Mouse (Mus musculus): Measurements from ENCODE around the gene Txnrd1.

Txnrd1 gene

DNA sequence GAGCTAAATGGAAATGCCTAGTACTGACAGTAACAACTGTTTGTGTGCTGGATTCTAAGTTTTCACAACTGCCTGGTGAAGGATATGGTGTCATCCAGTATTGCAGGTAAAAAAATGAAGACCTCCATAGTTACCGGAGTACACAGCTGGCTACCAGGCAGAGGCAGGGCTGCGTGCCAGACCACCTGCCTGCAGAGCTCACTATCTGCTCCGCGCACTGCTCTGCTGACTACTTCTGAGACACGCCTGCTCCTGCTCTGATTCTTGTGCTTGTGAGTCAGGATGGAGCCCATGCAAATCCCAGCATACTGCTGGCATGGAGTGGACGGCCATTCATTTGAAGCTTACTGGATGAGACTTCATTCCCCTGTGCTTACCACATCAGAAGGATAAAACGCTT, 30.1 kb downstream of the Txnrd1 start:
- DNase-seq (ENCODE audit: extremely low spot score): no peak

DNA sequence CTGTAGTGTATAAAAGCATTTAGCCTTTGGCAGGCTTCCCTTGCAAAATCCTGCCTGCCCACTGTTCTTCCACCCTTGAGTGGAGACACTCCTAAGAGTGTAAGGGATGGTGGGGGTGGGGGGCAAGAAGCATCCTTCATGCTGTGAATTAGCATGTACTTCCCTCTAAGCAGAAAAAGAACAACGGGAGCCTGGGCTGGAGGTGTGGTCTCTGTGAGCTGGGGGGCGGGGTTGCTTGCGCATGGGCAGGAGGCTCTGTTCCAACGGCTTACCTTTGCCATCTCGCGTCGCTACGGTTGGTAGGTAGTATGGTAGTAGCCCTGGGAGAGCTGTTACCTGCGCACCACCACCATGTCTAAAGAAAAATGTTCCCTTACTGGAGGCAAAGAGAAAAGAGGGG, 32.6 kb downstream of the Txnrd1 start, which contains the start of gene Eid3:
Eid3 (plus strand) TSS at position 271 of the 400 bp plus-strand sequence.
- no peak for DNase-seq (ENCODE audit: extremely low spot score)

DNA sequence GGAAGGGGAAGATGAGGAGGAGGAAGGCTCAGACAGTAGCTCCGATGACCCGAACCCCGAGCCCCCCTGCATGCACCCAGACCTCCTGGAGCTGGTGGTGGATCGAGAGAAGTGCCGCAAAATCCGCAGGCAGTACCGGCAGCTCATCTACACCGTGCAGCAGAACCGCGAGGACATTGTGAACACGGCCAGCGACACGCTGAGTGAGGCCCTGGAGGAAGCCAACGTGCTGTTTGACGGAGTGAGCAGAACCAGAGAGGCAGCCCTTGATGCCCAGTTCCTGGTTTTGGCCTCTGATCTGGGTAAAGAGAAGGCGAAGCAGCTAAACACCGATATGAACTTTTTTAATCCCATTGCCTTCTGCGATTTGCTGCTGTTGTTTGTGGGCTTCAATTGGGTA, 33.1 kb downstream of the Txnrd1 start:
- no peak for DNase-seq (ENCODE audit: extremely low spot score)

DNA sequence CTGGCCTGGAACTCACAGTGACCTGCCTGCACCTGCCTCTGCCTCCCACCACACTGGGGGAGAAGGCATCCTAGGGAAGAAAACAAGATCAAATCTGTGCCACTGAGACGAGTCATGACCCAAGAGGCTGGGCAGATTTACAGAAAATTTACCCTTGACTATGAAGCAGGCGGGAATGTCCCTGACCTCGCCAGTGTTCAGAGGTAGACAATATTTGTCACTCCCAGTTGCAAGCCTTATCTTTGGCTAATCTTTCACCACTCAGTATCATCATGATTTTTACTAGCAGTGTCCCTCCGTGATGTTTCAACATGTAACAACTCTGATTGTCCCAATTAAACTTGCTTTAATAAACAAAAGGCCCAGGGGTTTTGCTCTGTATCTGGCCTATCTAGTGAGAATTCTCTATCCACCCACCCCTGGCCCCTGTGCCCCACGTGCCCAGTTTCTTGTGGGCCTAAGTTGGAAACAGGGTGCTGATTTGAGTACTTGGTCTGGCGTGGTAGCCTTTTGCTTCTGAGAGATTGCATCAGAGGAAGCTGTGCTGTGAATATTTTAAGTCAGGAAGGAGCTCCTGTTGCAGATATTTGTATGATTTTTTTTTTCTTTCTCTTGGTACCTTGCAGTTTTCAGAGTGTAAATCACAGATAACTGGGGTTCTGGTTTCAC, 34.8 kb downstream of the Txnrd1 start:
- DNase-seq (ENCODE audit: extremely low spot score): no peak

DNA sequence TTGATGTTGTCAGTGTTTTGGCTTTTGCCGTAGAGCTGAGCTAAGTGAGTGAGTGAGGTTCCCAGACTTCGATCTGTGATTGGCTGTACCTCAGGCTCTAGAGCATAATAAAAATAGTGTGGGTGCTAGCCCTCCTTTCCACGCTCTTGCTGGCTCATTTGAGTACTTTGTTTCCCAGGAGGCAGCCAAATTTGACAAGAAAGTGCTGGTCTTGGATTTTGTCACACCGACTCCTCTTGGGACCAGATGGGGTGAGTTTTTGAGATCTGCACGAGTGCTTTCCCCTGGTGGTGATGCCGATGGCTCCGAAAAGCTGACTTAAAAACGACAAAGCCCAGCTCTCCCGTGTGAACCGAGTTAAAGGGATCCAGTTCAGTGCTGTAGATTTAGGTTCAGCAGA, 41.7 kb downstream of the Txnrd1 start:
- DNase-seq (ENCODE audit: extremely low spot score): no peak

DNA sequence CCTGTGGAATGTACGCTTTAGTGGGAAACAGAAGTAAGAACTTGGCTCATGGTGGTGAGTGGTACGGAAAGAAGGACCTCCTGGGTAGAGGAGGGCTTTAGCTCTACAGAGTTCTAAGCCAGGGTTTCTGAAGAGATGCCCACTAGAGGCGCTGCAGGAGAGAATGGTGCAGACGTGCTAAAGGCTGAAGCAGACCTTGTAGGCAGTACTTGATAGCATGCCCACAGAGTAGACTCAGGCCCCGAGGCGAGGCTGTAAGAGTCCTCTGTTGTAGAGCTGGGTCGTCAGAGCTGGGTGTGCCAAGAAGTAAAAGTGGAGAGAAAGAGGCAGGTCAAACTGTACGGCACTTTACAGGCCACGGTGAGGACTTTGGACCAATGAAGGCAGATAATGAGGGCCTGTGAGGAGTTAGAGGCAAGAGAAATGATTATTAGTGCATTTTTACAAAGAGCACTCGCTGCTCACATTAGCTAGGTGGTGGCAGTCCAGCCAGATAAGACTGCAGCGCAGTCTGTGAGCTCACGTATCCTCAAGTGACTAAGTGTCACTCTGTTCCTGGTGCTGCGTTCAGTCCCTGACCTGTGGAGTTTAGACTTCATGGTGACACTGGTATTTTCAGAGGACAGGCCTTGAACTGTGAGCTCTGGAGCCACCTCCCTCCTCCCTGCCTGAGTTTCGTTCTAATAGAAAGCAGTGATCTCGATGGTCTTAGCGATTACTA, 42.5 kb downstream of the Txnrd1 start:
- no peak for DNase-seq (ENCODE audit: extremely low spot score)

DNA sequence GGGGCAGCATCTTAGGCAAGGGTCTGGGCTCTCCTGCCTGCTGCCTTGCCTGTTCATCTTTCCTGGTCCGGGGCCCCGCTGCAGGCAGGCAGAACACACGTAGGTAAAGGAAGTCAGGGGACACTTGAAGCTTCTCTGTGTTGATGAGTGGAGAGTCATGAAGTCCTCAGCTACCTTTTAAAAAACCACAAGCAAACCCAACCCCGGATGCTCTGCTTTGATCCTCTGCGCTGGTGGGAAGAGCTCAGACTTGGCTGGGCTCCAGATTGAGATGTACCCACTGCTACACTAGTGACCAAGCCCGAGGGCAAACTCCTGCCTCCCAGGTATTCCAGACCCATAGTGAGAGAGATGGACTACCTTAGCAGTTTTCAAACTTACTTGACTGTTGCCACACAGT, 53.6 kb downstream of the Txnrd1 start:
- no peak for DNase-seq (ENCODE audit: extremely low spot score)

GRCm38 (mm10) chr10:82888576-82888975, 54.8 kb downstream of the Txnrd1 start:
- no peak for DNase-seq (ENCODE audit: extremely low spot score)

DNA sequence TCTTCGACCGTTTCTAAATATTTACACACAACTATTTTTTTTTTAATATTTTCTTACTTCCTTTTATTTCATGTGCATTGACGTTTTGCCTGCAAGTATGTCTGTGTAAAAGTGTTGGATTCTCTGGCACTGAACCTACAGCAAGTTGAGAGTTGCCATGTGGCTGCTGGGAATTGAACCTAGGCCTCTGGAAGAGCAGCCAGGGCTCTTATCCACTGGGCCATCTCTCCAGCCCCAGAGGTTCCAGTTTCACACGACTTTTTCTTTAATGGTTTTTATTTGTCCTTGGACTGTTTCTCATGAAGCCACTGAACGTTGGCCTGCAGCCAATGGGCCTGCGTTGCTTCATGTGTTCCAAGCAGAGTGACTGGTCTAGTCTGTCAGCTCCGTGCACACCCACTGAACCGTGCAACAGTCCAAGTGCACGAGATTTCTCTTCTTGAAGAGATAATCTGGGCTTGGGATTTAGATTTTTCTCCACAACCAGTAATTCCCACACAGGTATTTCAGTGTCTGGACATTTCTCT, 55.8 kb downstream of the Txnrd1 start:
- DNase-seq (ENCODE audit: extremely low spot score): no peak

- DNase-seq (ENCODE audit: extremely low spot score): no peak
Measured at GRCm38 (mm10) chr10:82890936-82891335, 57.2 kb downstream of the Txnrd1 start.

DNA sequence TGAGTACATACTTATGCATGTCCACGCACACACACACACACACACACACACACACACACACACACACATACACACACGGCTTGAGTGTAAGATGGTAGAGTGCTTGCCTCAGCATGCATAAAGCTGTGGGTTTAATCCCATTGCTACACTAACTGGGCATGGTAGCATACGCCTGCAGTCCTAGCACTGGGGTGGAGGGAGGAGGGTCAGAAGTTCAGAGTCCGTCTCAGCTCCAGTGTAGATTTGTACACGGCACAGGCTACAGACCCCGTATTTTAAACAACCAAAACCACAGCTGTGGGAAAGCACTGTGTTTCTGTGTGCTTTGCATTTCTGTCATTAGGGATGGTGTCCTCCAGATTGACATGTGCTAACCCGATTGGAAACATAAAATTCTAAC, 57.7 kb downstream of the Txnrd1 start:
- no peak for DNase-seq (ENCODE audit: extremely low spot score)

DNA sequence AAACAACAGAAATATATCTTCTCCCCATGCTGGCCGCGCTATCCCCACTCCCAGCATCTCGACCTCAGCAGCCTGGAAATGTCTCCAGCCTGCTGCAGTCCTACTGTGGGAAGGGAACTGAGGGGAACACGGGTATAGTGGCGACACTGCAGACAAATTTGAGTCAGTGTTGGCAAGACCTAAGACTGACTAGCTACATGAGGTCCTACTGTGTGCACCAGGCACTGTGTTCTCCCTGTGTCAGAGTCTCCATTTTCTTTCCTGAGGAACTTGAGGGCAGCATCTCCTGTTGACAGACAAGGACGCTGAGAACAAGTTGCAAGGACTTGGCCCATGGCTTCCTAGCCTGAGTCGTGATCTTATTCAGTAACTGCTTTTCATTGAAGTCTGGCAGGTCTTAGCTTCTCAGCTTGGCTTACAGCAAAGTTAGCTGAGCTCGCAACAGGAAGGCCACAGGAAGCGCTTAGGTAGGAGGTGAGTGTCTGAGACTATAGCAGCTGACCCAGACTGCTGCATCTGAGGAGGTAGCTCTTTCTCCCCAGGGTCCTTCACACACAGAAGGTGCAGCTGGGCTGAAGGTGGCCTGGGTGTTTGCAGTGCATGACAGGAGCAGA, 58.8 kb downstream of the Txnrd1 start:
- DNase-seq (ENCODE audit: extremely low spot score): no peak

DNA sequence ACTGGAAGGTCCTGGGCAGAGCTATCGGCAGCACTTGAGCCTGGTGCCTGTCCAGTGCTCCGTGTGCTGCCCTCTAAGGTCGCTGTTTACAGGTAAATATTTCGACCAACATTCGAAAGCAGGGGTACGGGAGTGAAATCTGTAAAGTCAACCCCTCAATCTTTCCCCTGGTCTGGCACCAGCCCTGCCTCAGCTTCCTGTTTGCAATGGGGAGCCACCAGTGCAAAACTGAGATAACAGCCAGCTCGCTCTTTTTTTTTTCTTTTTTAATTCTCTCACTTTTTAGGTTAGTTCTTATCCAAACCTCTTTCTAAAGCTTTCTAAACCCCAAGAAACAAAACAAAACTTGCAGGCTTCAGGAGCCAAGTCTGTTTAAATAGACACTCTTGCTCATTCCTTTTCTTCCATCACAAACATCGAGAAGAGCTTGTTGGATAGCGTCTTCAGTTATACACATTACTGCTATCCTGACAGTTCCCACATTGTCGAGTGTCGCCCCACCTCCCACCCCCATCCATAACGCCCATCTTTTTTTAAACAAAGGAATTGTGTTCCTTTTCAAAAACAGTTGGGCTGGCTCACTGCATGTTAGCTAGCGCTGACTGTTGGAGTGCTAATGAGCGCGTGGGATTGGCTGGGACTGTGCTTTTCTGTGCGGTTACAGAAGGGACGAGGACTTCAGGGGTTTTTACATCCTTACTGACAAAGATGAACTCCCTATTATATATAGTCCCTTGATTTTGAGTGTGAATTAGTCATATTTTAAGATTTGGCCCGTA, 60.3 kb downstream of the Txnrd1 start:
- no peak for DNase-seq (ENCODE audit: extremely low spot score)

GRCm38 (mm10) chr10:82897936-82898335, 64.2 kb downstream of the Txnrd1 start:
- DNase-seq (ENCODE audit: extremely low spot score): no peak

- no peak for DNase-seq (ENCODE audit: extremely low spot score)
Measured at GRCm38 (mm10) chr10:82898893-82899292, 65.1 kb downstream of the Txnrd1 start.

DNA sequence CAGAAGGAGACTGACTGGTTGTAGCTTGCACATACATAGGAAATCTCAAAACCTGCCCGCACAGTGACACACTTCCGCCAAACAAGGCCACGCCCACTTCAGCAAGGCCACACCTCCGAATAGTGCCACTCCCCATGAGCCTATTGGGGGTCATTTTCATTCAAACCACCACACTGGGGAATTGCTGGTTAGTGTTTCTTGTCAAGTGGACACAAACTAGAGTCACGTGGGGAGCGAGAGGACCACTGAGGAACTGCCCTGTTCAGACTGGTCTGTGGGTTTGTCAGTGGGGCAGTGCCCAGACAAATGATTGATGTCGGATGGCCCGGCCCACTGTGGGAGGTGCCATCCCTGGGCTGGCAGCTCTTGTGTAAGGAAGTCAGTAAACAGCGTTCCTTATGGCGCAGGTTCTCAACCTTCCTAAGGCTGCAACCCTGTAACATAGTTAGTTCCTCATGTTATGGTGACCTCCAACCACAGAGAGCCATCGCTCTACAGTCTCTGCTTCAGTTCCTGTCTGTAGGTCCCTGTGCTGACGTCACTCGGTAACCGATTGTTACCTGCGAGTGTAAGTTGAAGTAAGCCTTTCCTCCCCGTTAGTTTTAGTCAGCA, 66.2 kb downstream of the Txnrd1 start:
- no peak for DNase-seq (ENCODE audit: extremely low spot score)

GRCm38 (mm10) chr10:82900546-82900945, 66.8 kb downstream of the Txnrd1 start:
- no peak for DNase-seq (ENCODE audit: extremely low spot score)

GRCm38 (mm10) chr10:82901436-82901835, 67.7 kb downstream of the Txnrd1 start:
- DNase-seq (ENCODE audit: extremely low spot score): peak; percentile 84

DNA sequence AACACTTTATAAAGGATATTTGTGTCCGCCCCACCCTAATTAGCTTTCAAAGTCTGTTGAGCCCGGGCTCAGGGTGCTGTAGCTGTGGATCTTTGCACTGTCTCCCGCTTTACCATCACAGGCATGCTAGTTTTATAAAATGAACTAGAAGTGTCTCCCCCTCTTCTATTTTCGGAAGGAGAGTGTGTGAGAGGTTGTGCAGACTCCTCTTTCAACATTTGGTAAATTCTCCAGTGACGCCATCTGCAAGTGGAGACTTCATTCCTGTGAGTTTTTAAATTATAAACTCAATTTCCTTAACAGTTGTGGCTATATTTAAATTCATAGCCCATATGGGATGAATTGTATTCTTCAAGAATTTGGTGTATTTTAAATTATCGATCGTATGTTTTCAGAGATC, 74.8 kb downstream of the Txnrd1 start:
- DNase-seq (ENCODE audit: extremely low spot score): no peak

GRCm38 (mm10) chr10:82909382-82909781, 75.6 kb downstream of the Txnrd1 start:
- DNase-seq (ENCODE audit: extremely low spot score): peak; percentile 73

DNA sequence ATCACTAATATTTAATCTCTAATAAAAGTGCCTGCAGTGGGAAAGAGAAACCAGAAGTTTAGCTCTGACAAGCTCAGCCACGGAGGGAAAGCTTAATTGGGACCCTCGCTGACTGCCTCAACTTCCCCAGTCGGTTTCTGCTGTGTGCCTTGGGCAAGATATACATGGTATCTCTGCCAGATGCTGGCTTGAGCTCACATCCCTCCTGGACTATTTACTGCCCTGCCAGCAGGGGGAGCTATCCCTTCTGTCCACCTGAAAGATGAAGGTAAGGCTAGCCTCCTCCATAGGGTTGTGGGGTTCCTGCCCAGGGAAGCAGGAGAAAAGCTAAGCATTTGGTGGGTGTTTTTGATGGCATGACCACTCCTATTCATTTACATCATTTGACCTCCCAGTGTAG, 76.4 kb downstream of the Txnrd1 start:
- DNase-seq (ENCODE audit: extremely low spot score): no peak

DNA sequence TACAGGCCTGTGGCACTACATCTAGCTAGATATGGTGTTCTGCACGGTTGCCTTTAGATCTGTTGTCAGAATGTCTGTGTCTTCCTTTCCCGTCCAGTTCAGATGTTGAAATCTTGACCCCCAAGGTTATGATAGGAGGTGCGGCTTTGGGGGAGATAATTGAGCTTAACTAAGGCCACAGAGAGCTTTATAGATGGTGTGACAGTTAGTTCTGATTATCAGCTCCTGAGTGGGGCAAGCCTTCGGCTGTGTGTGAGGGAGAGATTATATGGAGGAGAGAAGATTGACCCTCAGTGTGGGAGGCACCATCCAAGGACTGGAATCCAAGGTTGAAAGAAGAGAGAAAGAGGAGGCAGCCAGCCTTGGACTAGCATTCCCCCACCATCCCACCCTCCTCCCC, 79.5 kb downstream of the Txnrd1 start:
- DNase-seq (ENCODE audit: extremely low spot score): no peak

All from embryo, embryonic 9.5 days (tissue).